Mouse (Mus musculus) embryo, embryonic 10 days (tissue): ENCODE measurements at regions not wholly inside any gene's neighbourhood (a gene's known extent, or its start where the extent isn't known, plus 50 kb on each side); places are given as distances from the start of the nearest gene placed in this dataset.
A peak's percentile ranks its signal among the peaks of the same experiment; 100 is the strongest.

Source experiments
- DNase-seq: peaks from one replicate; pipeline ENCODE4 v3.0.0-alpha.2; 2015; ENCODE audit warnings: low spot score

DNA sequence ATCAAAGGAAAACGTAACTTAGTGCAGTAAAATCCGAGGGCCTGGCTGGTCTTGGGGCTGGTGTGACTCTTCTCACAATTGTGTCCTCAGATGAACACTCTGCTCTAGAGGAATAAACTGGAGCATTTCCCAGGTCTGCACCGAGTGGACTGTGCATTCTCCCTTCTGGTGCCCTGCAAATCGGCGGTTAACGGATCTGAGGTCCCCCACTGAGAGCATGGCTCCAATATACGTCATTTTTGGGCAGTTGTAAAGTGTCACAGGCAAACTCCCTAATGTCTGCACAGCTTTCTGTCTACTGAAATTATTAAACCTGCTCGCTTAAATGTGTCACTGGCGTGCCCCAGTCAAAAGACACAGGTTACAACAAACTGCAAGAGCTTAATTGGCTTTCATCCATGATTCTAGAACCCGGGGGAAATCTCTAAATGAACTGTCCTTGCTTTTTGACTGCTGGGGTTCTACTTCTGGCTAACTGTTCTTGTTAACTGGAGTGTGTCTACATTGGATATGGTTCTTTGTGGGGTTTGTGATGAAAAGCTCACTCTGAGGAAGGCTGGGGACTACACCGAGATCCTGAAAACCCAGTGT, 93.7 kb upstream of the Gm47985 start:
- no peak for DNase-seq

GRCm38 (mm10) chr1:151092035-151092434, 90.3 kb upstream of the Gm47985 start:
- DNase-seq: no peak

GRCm38 (mm10) chr1:151095344-151096050, 86.8 kb upstream of the Gm47985 start:
- no peak for DNase-seq

- DNase-seq: peak; percentile 46
Measured at GRCm38 (mm10) chr1:151096079-151096478, 86.3 kb upstream of the Gm47985 start.

GRCm38 (mm10) chr1:151097506-151097905, 84.8 kb upstream of the Gm47985 start:
- DNase-seq: no peak

DNA sequence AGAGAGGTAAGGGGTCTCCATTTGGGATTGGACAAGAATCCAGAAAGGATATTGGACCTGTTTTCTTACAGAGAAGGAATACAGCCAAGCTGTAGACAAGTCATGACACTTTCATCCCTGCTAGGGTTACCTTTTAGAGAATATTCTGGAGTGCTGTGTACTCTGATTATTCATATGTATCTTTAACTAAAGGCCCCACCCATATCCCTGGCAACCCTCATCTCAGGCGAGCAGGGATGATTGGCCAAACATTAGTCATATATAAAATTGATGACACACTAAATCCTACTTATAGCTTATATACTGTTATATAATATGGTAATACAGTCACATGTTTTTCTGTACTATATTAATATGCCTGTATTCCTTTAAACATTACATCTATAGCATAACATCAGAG, 83.6 kb upstream of the Gm47985 start:
- DNase-seq: no peak

DNA sequence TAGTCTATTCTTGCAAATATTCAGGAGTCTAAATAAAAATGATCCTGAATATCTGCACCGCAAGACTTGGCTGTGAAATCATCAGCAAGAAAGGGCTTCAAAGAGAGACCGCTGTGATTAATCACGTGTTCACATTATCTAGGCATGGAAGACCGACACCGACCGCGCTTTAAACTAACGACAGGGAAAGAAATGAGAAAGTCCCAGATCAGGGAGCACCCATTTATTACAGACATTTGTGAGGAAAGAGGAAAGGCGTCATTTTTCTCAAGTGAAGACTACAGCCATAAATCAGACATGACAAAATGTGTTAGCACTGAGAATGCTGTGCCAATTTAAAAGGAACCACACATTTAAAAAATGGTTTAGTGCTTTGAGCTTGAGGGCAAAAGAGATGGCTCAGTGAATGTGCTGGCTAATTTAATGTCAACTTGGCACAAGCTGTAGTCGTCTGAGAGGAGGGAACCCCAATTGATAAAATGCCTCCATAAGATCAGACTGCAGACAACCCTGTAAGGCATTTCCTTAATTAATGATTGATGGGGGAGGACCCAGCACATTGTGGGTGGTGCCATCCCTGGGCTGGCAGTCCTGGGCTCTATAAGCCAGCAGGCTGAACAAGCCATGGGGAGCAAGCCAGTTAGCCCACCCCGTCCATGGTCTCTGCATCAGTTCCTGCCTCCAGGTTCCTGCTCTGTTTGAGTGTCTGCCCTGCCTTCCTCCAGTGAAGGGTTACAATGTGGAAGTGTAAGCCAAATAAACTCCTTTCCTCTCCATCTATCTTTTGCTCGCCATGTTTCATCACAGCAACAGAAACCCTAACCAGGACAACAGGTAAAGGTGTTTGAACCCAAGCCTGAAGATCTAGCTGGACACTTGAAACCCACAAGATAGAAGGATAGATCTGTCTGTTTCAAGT, 81.5 kb upstream of the Gm47985 start:
- DNase-seq: no peak

DNA sequence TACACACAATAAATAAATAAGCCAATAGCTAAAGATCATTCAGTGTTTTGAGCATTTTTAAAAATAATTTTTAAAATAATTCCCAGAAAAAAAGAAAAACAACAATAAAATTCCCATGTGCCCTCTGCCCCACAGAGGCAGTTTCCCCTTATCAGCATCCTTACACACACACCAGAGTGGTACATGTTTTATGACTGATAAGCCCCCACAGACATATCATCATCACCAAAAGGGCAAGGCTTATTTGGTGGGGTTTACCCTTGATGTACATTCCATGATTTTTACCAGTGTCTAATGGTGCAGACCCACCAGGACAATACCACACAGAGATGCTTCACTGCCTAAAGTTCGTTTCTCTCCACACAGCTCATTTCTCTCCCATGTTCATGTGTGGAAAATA, 80.8 kb upstream of the Gm47985 start:
- no peak for DNase-seq

GRCm38 (mm10) chr1:151102061-151102460, 80.3 kb upstream of the Gm47985 start:
- DNase-seq: no peak

- peak; percentile 30 for DNase-seq
Measured at GRCm38 (mm10) chr1:151102646-151103391, 79.5 kb upstream of the Gm47985 start.

GRCm38 (mm10) chr1:151103522-151104037, 78.8 kb upstream of the Gm47985 start:
- DNase-seq: no peak

GRCm38 (mm10) chr1:151104346-151104745, 78.0 kb upstream of the Gm47985 start:
- no peak for DNase-seq

- no peak for DNase-seq
Measured at GRCm38 (mm10) chr1:151104806-151105205, 77.5 kb upstream of the Gm47985 start.

DNA sequence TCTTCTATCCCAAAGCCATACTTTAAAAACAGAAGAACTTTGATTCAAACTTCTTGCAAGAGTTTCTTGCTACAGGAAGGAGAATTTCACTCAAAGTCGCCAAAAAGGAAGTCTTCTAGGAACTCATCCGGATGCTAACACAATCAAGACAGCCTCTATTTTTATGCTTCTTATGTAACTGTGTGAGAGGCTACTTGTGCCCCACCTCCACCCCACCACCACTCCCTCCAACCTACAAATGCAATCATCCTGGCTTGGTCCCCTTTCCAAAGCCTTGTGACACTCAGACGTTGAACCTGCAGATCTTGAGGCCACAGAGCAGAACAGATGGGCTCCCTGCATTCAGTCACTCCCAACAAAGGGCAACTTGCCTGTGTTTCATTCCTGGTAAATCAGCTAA, 77.1 kb upstream of the Gm47985 start:
- no peak for DNase-seq

DNA sequence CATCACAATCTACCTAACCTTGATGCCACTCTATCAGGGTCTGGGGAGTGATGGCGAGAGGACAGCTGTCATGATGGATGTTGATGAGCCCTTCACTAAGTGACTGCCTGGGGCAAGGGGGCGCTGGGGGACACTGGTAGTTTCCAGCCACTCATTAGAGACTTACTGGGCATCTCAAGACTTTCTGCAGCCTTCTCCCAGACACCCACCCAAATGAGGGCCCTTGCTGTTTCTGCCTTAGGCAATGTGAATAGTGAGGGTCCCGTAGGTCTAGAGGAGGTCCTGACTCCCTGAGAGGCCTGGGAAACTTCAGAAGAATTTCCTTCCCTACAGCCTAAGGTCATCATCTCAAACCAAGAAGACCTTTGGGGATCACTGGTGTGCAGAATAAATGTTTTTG, 74.9 kb upstream of the Gm47985 start:
- DNase-seq: no peak

- DNase-seq: no peak
Measured at GRCm38 (mm10) chr1:151109333-151109732, 73.0 kb upstream of the Gm47985 start.

GRCm38 (mm10) chr1:151110412-151110811, 71.9 kb upstream of the Gm47985 start:
- no peak for DNase-seq

DNA sequence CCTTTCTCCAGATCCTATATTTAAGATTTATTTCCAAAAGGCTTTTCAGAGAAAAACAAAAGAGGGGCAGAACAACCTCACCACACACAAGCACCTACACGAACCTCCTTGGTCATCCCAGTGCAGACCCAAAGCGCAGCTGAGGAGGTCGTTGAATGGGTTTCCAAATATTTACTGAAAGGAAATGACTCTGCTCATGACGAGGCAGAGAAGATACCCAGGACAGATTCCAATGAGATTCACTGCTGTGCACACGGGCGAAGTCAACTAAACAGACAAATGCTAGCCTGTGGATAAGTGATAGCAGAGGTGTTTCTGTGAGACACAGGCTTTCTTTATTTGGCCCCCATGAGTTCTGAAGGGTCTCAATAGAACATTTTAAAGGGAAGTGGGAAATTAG, 70.7 kb upstream of the Gm47985 start:
- no peak for DNase-seq

DNA sequence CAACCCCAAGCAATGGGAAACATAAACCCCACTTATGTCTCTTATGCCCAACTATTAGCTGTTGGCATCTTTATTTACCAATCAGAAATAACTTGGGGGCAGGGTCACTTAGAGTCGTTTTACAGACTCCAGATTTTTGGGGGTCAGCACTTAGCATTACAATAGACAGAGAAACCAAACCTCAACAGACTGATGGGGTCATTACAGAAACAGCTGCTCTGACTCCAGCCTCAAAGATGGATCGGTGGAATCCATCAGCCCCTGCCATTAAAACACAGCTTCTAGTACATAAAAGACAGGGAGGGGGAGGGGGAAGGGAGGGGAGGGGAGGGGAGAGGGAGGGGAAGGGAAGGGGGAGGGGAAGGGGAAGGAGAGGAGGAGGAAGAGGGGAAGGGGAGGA, 69.9 kb upstream of the Gm47985 start:
- DNase-seq: no peak

DNA sequence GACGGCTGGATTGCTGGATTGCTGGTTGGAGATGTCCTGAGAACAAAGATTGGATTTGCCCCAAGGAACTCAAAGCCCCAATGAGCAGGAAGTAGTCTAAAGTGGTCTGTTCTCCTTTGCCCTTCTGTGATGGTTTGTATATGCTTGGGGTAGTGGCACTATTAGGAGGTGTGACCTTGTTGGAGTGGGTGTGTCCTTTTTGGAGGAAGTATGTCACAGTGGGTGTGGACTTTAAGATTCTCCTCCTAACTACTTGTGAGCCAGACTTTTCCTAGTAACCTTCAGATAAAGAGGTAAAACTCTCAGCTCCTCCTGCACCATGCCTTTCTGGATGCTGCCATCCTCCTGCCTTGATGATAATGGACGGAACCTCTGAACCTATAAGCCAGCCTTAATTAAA, 69.1 kb upstream of the Gm47985 start:
- DNase-seq: no peak

DNA sequence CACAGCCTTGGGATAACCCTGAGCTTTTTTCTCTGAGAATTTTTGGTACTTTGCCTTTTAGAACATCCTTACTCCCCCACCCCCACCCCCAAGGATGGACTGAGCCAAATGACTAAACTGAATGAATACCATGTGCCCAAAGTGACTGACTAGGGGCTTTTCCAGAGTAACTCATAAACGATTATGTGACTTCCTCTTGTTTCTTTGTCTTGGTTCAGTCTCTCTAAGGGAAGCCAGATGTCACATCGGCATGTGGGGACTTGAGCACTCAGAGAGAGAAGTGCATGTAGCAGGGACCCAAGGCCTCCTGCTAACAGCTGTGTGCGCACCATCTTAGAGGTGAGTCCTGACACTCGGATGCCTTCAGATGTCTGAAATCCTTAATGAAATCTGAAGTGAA, 63.8 kb upstream of the Gm47985 start:
- DNase-seq: peak; percentile 42

GRCm38 (mm10) chr1:151118982-151119381, 63.4 kb upstream of the Gm47985 start:
- DNase-seq: no peak
